Mouse (Mus musculus) limb, embryonic 11.5 days (tissue): ENCODE measurements around the gene Hexim1. TPM values are rescaled to one million over a fixed set of nuclear protein-coding genes. Genes with fewer than 3 reads are reported as not detected.
A peak's percentile ranks its signal among the peaks of the same experiment; 100 is the strongest.

Experiments
- ATAC-seq: fragments of 200-750 bp; cut with Nextera tagmentation; 2 replicates; pipeline ENCODE4 v1.8.0; 2017; ENCODE audit warnings: low read depth; ENCODE audit not compliant: insufficient number of reproducible peaks, low FRiP score, low TSS enrichment
- DNase-seq: peaks from one replicate; pipeline ENCODE4 v3.0.0-alpha.2; 2015; ENCODE audit warnings: low spot score
- H3K27ac ChIP-seq: fragments of 300-500 bp; sonication (generic); replicated peaks from 2 replicates; pipeline ENCODE4 v1.5.1; 2014; ENCODE audit warnings: low read depth, mild to moderate bottlenecking, low read length
- H3K27me3 ChIP-seq: fragments of 300-500 bp; sonication (generic); 2 replicates; pipeline ENCODE4 v1.6.1; 2014; ENCODE audit warnings: mild to moderate bottlenecking, low read length, mixed read lengths; ENCODE audit not compliant: control insufficient read depth, insufficient read depth
- H3K36me3 ChIP-seq: fragments of 300-500 bp; sonication (generic); 2 replicates; pipeline ENCODE4 v1.6.1; 2014; ENCODE audit warnings: mild to moderate bottlenecking, low read length, moderate library complexity, mixed read lengths; ENCODE audit not compliant: control insufficient read depth, insufficient read depth
- H3K4me1 ChIP-seq: fragments of 300-500 bp; sonication (generic); 2 replicates; pipeline ENCODE4 v1.6.1; 2014; ENCODE audit warnings: low read length, mixed read lengths; ENCODE audit not compliant: control insufficient read depth, insufficient read depth
- H3K4me2 ChIP-seq: fragments of 300-500 bp; sonication (generic); 2 replicates; pipeline ENCODE4 v1.6.1; 2014; ENCODE audit warnings: low read depth, mild to moderate bottlenecking, moderate library complexity; ENCODE audit not compliant: severe bottlenecking
- H3K4me3 ChIP-seq: fragments of 300-500 bp; sonication (generic); 2 replicates; pipeline ENCODE4 v1.5.1; 2014; ENCODE audit warnings: low read depth, low read length
- H3K9ac ChIP-seq: fragments of 300-500 bp; sonication (generic); 2 replicates; pipeline ENCODE4 v1.6.1; 2014; ENCODE audit warnings: mild to moderate bottlenecking, low read length
- H3K9me3 ChIP-seq: fragments of 300-500 bp; sonication (generic); 2 replicates; pipeline ENCODE4 v1.6.1; 2016; ENCODE audit warnings: low read length; ENCODE audit not compliant: control insufficient read depth
- WGBS: fragments of 180-500 bp; shearing (Covaris S2); extraction: QIAGEN DNeasy Blood & Tissue Kit; methylation state at CpG from one replicate; pipeline ENCODE4 v1.1.7; 2014; 5-methylcytosine and 5-hydroxymethylcytosine counted together
- polyA plus RNA-seq: library from polyadenylated mRNA; unstranded; fragments of >200 nt; fragmentation: Nextera tagmentation; extraction: Ambion mirVana; gene quantifications from 2 replicates; pipeline ENCODE4 v1.2.1, GENCODE M21; 2014

Hexim1 gene
- polyA plus RNA-seq, 1 experiment from 2014 or later: 5.6 TPM

- Histone ChIP-seq H3K27ac (no peak overlapping the region), H3K4me2 (no peak overlapping the region; the same call in 1 of the 2 replicates), H3K9me3 (no peaks in the 10 kb centered on the region), H3K4me1 (no peaks in the 10 kb centered on the region), H3K36me3 (no peaks in the 10 kb centered on the region), H3K27me3 (peaks cover 5% of the 10 kb centered on the region), H3K4me3 (no peak overlapping the region), H3K9ac (no peak overlapping the region)
- ATAC-seq (no peak), DNase-seq (no peak)
- WGBS: 26% methylated on average over 10 of the region's 10 CpGs
These were observed 48.4 kb downstream of the Hexim1 start for GRCm38 (mm10) chr11:103164391-103164790.

GRCm38 (mm10) chr11:103168690-103169390, 52.8 kb downstream of the Hexim1 start:
- peaks cover 41% of the 10 kb centered on the region for H3K27me3 ChIP-seq
- H3K36me3 ChIP-seq: no peaks in the 10 kb centered on the region
- peak; percentile 66 for DNase-seq
- no peak overlapping the region for H3K27ac ChIP-seq
- H3K9me3 ChIP-seq: no peaks in the 10 kb centered on the region
- no peak overlapping the region for H3K4me2 ChIP-seq
- 31% methylated on average over 9 of the region's 9 CpGs for WGBS
- H3K4me3 ChIP-seq: no peak overlapping the region
- ATAC-seq: no peak
- no peak overlapping the region for H3K9ac ChIP-seq
- H3K4me1 ChIP-seq: peaks cover 5% of the 10 kb centered on the region; the same call in 1 of the 2 replicates

Other genes starting within 250 kb of the Hexim1 start
- 276 and 303 TPM in 2 replicates for gene Eftud2, start 235.2 kb upstream of the Hexim1 start, polyA plus RNA-seq
- 0.99 and 1.4 TPM in 2 replicates for gene Ccdc103, start 235.0 kb upstream of the Hexim1 start, polyA plus RNA-seq
- gene Fam187a, start 231.1 kb upstream of the Hexim1 start, polyA plus RNA-seq: 0.11 TPM in 1 of 2 replicates, not detected in the other
- 0.16 and 0.18 TPM in 2 replicates for gene Gfap, start 215.3 kb upstream of the Hexim1 start, polyA plus RNA-seq
- 10.6 and 10.8 TPM in 2 replicates for gene Kif18b, start 191.1 kb upstream of the Hexim1 start, polyA plus RNA-seq
- 0.85 and 0.88 TPM in 2 replicates for gene C1ql1, start 169.5 kb upstream of the Hexim1 start, polyA plus RNA-seq
- gene Nmt1, start 88.0 kb upstream of the Hexim1 start, polyA plus RNA-seq: 69.1 and 69.8 TPM in 2 replicates
- gene Dcakd, start 87.9 kb upstream of the Hexim1 start, polyA plus RNA-seq: 335 and 349 TPM in 2 replicates
- 1.2 and 1.8 TPM in 2 replicates for gene Plcd3, start 14.6 kb upstream of the Hexim1 start, polyA plus RNA-seq
- gene Acbd4, start 14.5 kb upstream of the Hexim1 start, polyA plus RNA-seq: 4.8 and 5.2 TPM in 2 replicates
- 8.3 and 9.5 TPM in 2 replicates for gene Hexim2, start 16.2 kb downstream of the Hexim1 start, polyA plus RNA-seq
- gene Fmnl1, start 54.9 kb downstream of the Hexim1 start, polyA plus RNA-seq: 0.20 and 0.69 TPM in 2 replicates
- 0.23 and 0.48 TPM in 2 replicates for gene 1700023F06Rik, start 92.3 kb downstream of the Hexim1 start, polyA plus RNA-seq
- not detected in 2 replicates for gene Spata32, start 102.2 kb downstream of the Hexim1 start, polyA plus RNA-seq
- gene Map3k14, start 151.2 kb downstream of the Hexim1 start, polyA plus RNA-seq: 2.3 and 2.6 TPM in 2 replicates
- gene Arhgap27, start 247.5 kb downstream of the Hexim1 start, polyA plus RNA-seq: 4.7 TPM in 2 replicates